14 mouse cellular contexts compared by ENCODE assay signal in genomic region chr13:48384901-48385300, GRCm38 (mm10).
DNase-seq lines count a peak whose midpoint lies in the region; ATAC-seq lines count a peak whose summit lies in the region.
"Had no signal": no experiment of that assay in that cellular context is flagged by ENCODE, and none has a peak within 500 bp of the region (broad histone marks: within the 10 kb centered on the region; RNA-seq: fewer than 3 reads in every experiment).

No protein-coding gene starts in this region.

- no peak overlapping the region for H3K9ac ChIP-seq in limb, embryonic 11.5 days (ENCODE audit: low read length)
- peak overlapping the region; percentile 36; the same call in 1 of the 2 replicates for H3K9ac ChIP-seq in forebrain, embryonic 16.5 days (replicated peaks; ENCODE audit: low read depth, low read length)
- peak overlapping the region; percentile 39; the same call in 1 of the 2 replicates for H3K9ac ChIP-seq in limb, embryonic 13.5 days
- H3K9ac ChIP-seq in liver, embryonic 11.5 days (ENCODE audit: low read depth, low read length): no peak overlapping the region
- H3K9ac ChIP-seq: limb, embryonic 15.5 days had no signal

- H3K27ac ChIP-seq in limb, embryonic 11.5 days (replicated peaks; ENCODE audit: low read depth, low read length): no peak overlapping the region
- no peak overlapping the region for H3K27ac ChIP-seq in limb, embryonic 10.5 days
- peak overlapping the region; percentile 68 for H3K27ac ChIP-seq in forebrain, embryonic 16.5 days (ENCODE audit: low read length)
- H3K27ac ChIP-seq in limb, embryonic 13.5 days: no peak overlapping the region
- H3K27ac ChIP-seq in liver, embryonic 11.5 days (ENCODE audit: low read depth, low read length): no peak overlapping the region
- H3K27ac ChIP-seq: limb, embryonic 15.5 days had no signal

- H3K4me1 ChIP-seq in limb, embryonic 11.5 days (ENCODE audit: control insufficient read depth, insufficient read depth, low read length): peaks cover 9% of the 10 kb centered on the region
- H3K4me1 ChIP-seq in limb, embryonic 10.5 days: peaks cover 20% of the 10 kb centered on the region
- peaks cover 16% of the 10 kb centered on the region for H3K4me1 ChIP-seq in forebrain, embryonic 16.5 days (replicated peaks; ENCODE audit: control insufficient read depth, insufficient read depth, low read length)
- peaks cover 16% of the 10 kb centered on the region for H3K4me1 ChIP-seq in limb, embryonic 13.5 days
- H3K4me1 ChIP-seq in liver, embryonic 11.5 days (replicated peaks; ENCODE audit: control insufficient read depth, insufficient read depth, low read length): no peaks in the 10 kb centered on the region

- H3K4me3 ChIP-seq in limb, embryonic 11.5 days (ENCODE audit: low read depth, low read length): no peak overlapping the region
- H3K4me3 ChIP-seq in limb, embryonic 10.5 days: no peak overlapping the region
- H3K4me3 ChIP-seq in forebrain, embryonic 16.5 days (replicated peaks; ENCODE audit: low read length): no peak overlapping the region
- H3K4me3 ChIP-seq in limb, embryonic 13.5 days: no peak overlapping the region
- H3K4me3 ChIP-seq in liver, embryonic 11.5 days (ENCODE audit: low read depth, low read length): no peak overlapping the region
- H3K4me3 ChIP-seq: limb, embryonic 15.5 days had no signal

- no peaks in the 10 kb centered on the region for H3K27me3 ChIP-seq in limb, embryonic 11.5 days (ENCODE audit: control insufficient read depth, insufficient read depth, low read length)
- no peaks in the 10 kb centered on the region for H3K27me3 ChIP-seq in limb, embryonic 10.5 days (ENCODE audit: low read depth, poor library complexity, severe bottlenecking)
- H3K27me3 ChIP-seq in forebrain, embryonic 16.5 days (replicated peaks; ENCODE audit: control insufficient read depth, insufficient read depth, low read length): no peaks in the 10 kb centered on the region
- no peaks in the 10 kb centered on the region for H3K27me3 ChIP-seq in limb, embryonic 13.5 days
- H3K27me3 ChIP-seq in liver, embryonic 11.5 days (replicated peaks; ENCODE audit: control insufficient read depth, insufficient read depth, low read length): no peaks in the 10 kb centered on the region
- H3K27me3 ChIP-seq: limb, embryonic 15.5 days had no signal

- WGBS in limb, embryonic 11.5 days: 55% methylated on average over 11 of the region's 11 CpGs
- WGBS in limb, embryonic 10.5 days: 72% methylated on average over 11 of the region's 11 CpGs
- WGBS in forebrain, embryonic 16.5 days: 39% methylated on average over 11 of the region's 11 CpGs
- WGBS in limb, embryonic 13.5 days: 29% methylated on average over 11 of the region's 11 CpGs
- whole genome bisulfite sequencing in liver, embryonic 11.5 days: 78% methylated on average over 11 of the region's 11 CpGs

- no peaks in the 10 kb centered on the region for H3K9me3 ChIP-seq in limb, embryonic 11.5 days (ENCODE audit: control insufficient read depth, low read length)
- no peaks in the 10 kb centered on the region for H3K9me3 ChIP-seq in limb, embryonic 10.5 days (replicated peaks)
- no peaks in the 10 kb centered on the region for H3K9me3 ChIP-seq in forebrain, embryonic 16.5 days (ENCODE audit: control insufficient read depth, low read length)
- no peaks in the 10 kb centered on the region for H3K9me3 ChIP-seq in limb, embryonic 13.5 days
- no peaks in the 10 kb centered on the region for H3K9me3 ChIP-seq in liver, embryonic 11.5 days (ENCODE audit: control insufficient read depth, low read length)
- H3K9me3 ChIP-seq: limb, embryonic 15.5 days had no signal

- no peaks in the 10 kb centered on the region for H3K36me3 ChIP-seq in limb, embryonic 11.5 days (ENCODE audit: control insufficient read depth, insufficient read depth, low read length)
- H3K36me3 ChIP-seq in limb, embryonic 10.5 days: no peaks in the 10 kb centered on the region
- no peaks in the 10 kb centered on the region for H3K36me3 ChIP-seq in forebrain, embryonic 16.5 days (ENCODE audit: control insufficient read depth, insufficient read depth)
- no peaks in the 10 kb centered on the region for H3K36me3 ChIP-seq in limb, embryonic 13.5 days
- H3K36me3 ChIP-seq in liver, embryonic 11.5 days (ENCODE audit: control insufficient read depth, insufficient read depth, low read length): no peaks in the 10 kb centered on the region
- H3K36me3 ChIP-seq: G1E; limb, embryonic 15.5 days had no signal

- H3K4me2 ChIP-seq in limb, embryonic 11.5 days (ENCODE audit: low read depth, severe bottlenecking): 0 out of 2 replicates have a peak overlapping the region, but pooled peaks have one; percentile 7
- no peak overlapping the region for H3K4me2 ChIP-seq in forebrain, embryonic 16.5 days (ENCODE audit: low read length)
- peak overlapping the region; percentile 34 for H3K4me2 ChIP-seq in limb, embryonic 13.5 days (replicated peaks)
- no peak overlapping the region for H3K4me2 ChIP-seq in liver, embryonic 11.5 days
- H3K4me2 ChIP-seq: limb, embryonic 15.5 days had no signal

- DNase-seq in limb, embryonic 11.5 days (ENCODE audit: low spot score): peak; percentile 29
- no peak for DNase-seq in limb, embryonic 10.5 days (ENCODE audit: low spot score)
- DNase-seq in retina, postnatal 1 day: peak; percentile 68
- DNase-seq in liver, embryonic 11.5 days (ENCODE audit: low spot score): no peak
- no peak for DNase-seq in left cerebral cortex, adult 11 months (ENCODE audit: low spot score)
- DNase-seq: adrenal gland, postnatal 14 days; kidney, postnatal 36 days; lung, adult 2 months; right cerebral cortex, adult 18-20 months; thymus, postnatal 4 days had no signal

- no peak for ATAC-seq in limb, embryonic 11.5 days (ENCODE audit: insufficient number of reproducible peaks, low FRiP score, low TSS enrichment, low read depth)
- no peak for ATAC-seq in forebrain, embryonic 16.5 days
- no peak for ATAC-seq in limb, embryonic 13.5 days (ENCODE audit: low FRiP score, low read depth)
- no peak for ATAC-seq in liver, embryonic 11.5 days (replicated peaks; ENCODE audit: low FRiP score)

Comparison
In these comparisons a context has a peak if more than half of its experiments do, and no peak if none do; other contexts are left out.
1. DNase-seq: peak in limb, embryonic 11.5 days (single experiment) and retina, postnatal 1 day (single experiment); none in limb, embryonic 10.5 days (single experiment), liver, embryonic 11.5 days (single experiment) and left cerebral cortex, adult 11 months (single experiment).
2. H3K9ac ChIP-seq: peak in forebrain, embryonic 16.5 days (single experiment) and limb, embryonic 13.5 days (single experiment); none in limb, embryonic 11.5 days (single experiment) and liver, embryonic 11.5 days (single experiment).
3. H3K4me2 ChIP-seq: peak in limb, embryonic 11.5 days (single experiment) and limb, embryonic 13.5 days (single experiment); none in forebrain, embryonic 16.5 days (single experiment) and liver, embryonic 11.5 days (single experiment).